Mouse (Mus musculus) testis, adult 2 months (tissue): ENCODE measurements around the gene 1700061G19Rik.

Experiments used
- CTCF ChIP-seq: fragments of 200-500 bp; IDR thresholded peaks from 2 replicates; pipeline ENCODE4 v1.5.1; 2012; ENCODE audit warnings: low read depth, mild to moderate bottlenecking, inconsistent platforms, low read length, moderate library complexity; ENCODE audit not compliant: control insufficient read depth, insufficient read depth, insufficient replicate concordance
- POLR2A ChIP-seq: fragments of 200-500 bp; IDR thresholded peaks from 2 replicates; pipeline ENCODE4 v1.6.1; 2012; ENCODE audit warnings: low read depth, mild to moderate bottlenecking, inconsistent platforms, low read length, moderate library complexity; ENCODE audit not compliant: control insufficient read depth

DNA sequence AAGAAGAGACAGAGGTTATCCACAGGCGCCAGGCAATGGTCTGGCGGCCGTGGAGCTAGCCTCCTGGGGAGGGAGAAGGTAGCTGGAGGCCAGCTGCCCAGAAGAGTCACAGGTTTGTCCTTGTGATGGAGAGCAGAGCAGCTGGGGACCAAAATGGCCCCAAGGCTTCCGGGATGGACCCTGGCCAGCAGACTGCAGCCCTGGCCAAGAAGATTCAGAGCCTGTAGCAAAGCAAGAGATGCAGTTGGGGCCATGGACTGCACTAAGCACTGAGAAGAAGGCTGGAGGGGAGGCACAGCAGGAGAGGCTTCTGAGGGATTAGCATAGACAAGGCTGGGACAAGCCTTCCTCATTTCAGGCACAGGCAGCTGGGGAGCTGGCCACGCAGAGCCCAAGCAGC lies 27.4 kb downstream of the 1700061G19Rik start:
- TF ChIP-seq CTCF (no peak), POLR2A (no peak)
